8 mouse cellular contexts compared by ENCODE assay signal in genomic region chr14:16366174-16366889, GRCm38 (mm10). TPM values are rescaled to one million over a fixed set of nuclear protein-coding genes. Genes with fewer than 3 reads are reported as not detected.
DNase-seq lines count a peak whose midpoint lies in the region; ATAC-seq and TF ChIP-seq lines count a peak whose summit lies in the region.

No protein-coding gene starts in this region.

- no peak for TF ChIP-seq POLR2A in CH12.LX (IDR thresholded peaks at IDR 0.05; ENCODE audit: low read depth, low read length)
- no peak for TF ChIP-seq POLR2A in embryonic fibroblast, embryonic 13.5 days (IDR thresholded peaks at IDR 0.05; ENCODE audit: low read depth, low read length)

- DNase-seq in heart, embryonic 10.5 days (ENCODE audit: low spot score), result no peak
- DNase-seq in heart, adult 18-20 months, result no peak
- DNase-seq in CH12.LX (ENCODE audit: extremely low read depth), result no peak
- no peak for DNase-seq in layer of hippocampus, adult 9-11 months
- no peak for DNase-seq in cerebellum, postnatal 25 days

- 10% methylated on average over 16 of the region's 16 CpGs for WGBS in heart, embryonic 10.5 days
- 18% methylated on average over 16 of the region's 16 CpGs for WGBS in limb, embryonic 12.5 days
- WGBS in neural tube, embryonic 14.5 days, result 16% methylated on average over 16 of the region's 16 CpGs

- dilution Hi-C loops in CH12.LX (cut with MboI; ENCODE audit: extremely low pct_ligation_motif_present, extremely low pct_unique_long_range_greater_than_20kb, low sequenced_read_pairs), result no loop called here

- peak overlapping the region; percentile 95 for H3K4me3 ChIP-seq in heart, embryonic 10.5 days
- H3K4me3 ChIP-seq in CH12.LX (replicated peaks in 1 of 3; ENCODE audit: low read depth in 2 of 3, low read length in 2 of 3, poor library complexity in 1 of 3), result peak overlapping the region; percentile 87 to 97 (median 91)
- peak overlapping the region; percentile 85 for H3K4me3 ChIP-seq in embryonic fibroblast, embryonic 13.5 days (ENCODE audit: insufficient read depth, low read length)
- peak overlapping the region; percentile 93 for H3K4me3 ChIP-seq in limb, embryonic 12.5 days (replicated peaks)
- H3K4me3 ChIP-seq in neural tube, embryonic 14.5 days (ENCODE audit: low read depth, low read length), result peak overlapping the region; percentile 96

- no peaks in the 10 kb centered on the region for H3K9me3 ChIP-seq in heart, embryonic 10.5 days
- H3K9me3 ChIP-seq in CH12.LX (replicated peaks; ENCODE audit: low read length), result no peaks in the 10 kb centered on the region
- no peaks in the 10 kb centered on the region for H3K9me3 ChIP-seq in limb, embryonic 12.5 days
- no peaks in the 10 kb centered on the region for H3K9me3 ChIP-seq in neural tube, embryonic 14.5 days (ENCODE audit: control insufficient read depth, low read length)

- no peaks in the 10 kb centered on the region for H3K27me3 ChIP-seq in heart, embryonic 10.5 days (ENCODE audit: insufficient read depth, poor library complexity, severe bottlenecking)
- H3K27me3 ChIP-seq in CH12.LX (replicated peaks), result no peaks in the 10 kb centered on the region
- no peaks in the 10 kb centered on the region for H3K27me3 ChIP-seq in limb, embryonic 12.5 days
- H3K27me3 ChIP-seq in neural tube, embryonic 14.5 days (ENCODE audit: control insufficient read depth, insufficient read depth, low read length), result no peaks in the 10 kb centered on the region; the same call in 1 of the 2 replicates

- peak overlapping the region; percentile 99 for H3K27ac ChIP-seq in heart, embryonic 10.5 days
- H3K27ac ChIP-seq in CH12.LX (ENCODE audit: insufficient read depth, low read depth), result no peak overlapping the region; the same call in 1 of the 2 replicates
- peak overlapping the region; percentile 67; the same call in 1 of the 2 replicates for H3K27ac ChIP-seq in embryonic fibroblast, embryonic 13.5 days (ENCODE audit: insufficient read depth, low read length)
- peak overlapping the region; percentile 98 for H3K27ac ChIP-seq in limb, embryonic 12.5 days
- H3K27ac ChIP-seq in neural tube, embryonic 14.5 days (ENCODE audit: low read depth, low read length), result peak overlapping the region; percentile 99

- H3K79me2 ChIP-seq in CH12.LX (replicated peaks; ENCODE audit: control insufficient read depth, extremely low read depth, insufficient read depth, poor library complexity, severe bottlenecking), result peaks cover 24% of the 10 kb centered on the region

- in situ Hi-C loops in CH12.LX (cut with MboI; ENCODE audit: low pct_ligation_motif_present, low pct_unique_long_range_greater_than_20kb, low sequenced_read_pairs), result loop anchor here (5.0 to 10.0 kb wide), 2 partner anchors 64 to 122 kb away; partner anchors contain the start of genes Ngly1 and Oxsm

- ATAC-seq in limb, embryonic 12.5 days (ENCODE audit: insufficient number of reproducible peaks, insufficient read depth, low FRiP score, low TSS enrichment, low read depth), result no peak
- peak; percentile 3 for ATAC-seq in neural tube, embryonic 14.5 days (ENCODE audit: low read depth)

- peaks cover 11% of the 10 kb centered on the region; the same call in 1 of the 2 replicates for H3K4me1 ChIP-seq in heart, embryonic 10.5 days
- peaks cover 0 to 19% of the 10 kb centered on the region in 2 experiments; a peak in 2 of 4 replicates for H3K4me1 ChIP-seq in CH12.LX (ENCODE audit: control insufficient read depth in 1 of 2, insufficient read depth in 2 of 2)
- H3K4me1 ChIP-seq in embryonic fibroblast, embryonic 13.5 days (ENCODE audit: control insufficient read depth, insufficient read depth, low read length), result no peaks in the 10 kb centered on the region
- peaks cover 14% of the 10 kb centered on the region for H3K4me1 ChIP-seq in limb, embryonic 12.5 days (replicated peaks)
- peaks cover 18% of the 10 kb centered on the region for H3K4me1 ChIP-seq in neural tube, embryonic 14.5 days (ENCODE audit: control insufficient read depth, insufficient read depth, low read length)

- peak overlapping the region; percentile 88 for H3K9ac ChIP-seq in CH12.LX (ENCODE audit: insufficient read depth, low read depth)
- peak overlapping the region; percentile 99 for H3K9ac ChIP-seq in limb, embryonic 12.5 days (replicated peaks)
- peak overlapping the region; percentile 99 for H3K9ac ChIP-seq in neural tube, embryonic 14.5 days (replicated peaks; ENCODE audit: low read depth, low read length)

- TF ChIP-seq EP300 in CH12.LX (IDR thresholded peaks at IDR 0.05; ENCODE audit: low read length), result no peak

- TF ChIP-seq RAD21 in CH12.LX (IDR thresholded peaks at IDR 0.05; ENCODE audit: low read depth, low read length), result no peak

- no peak for TF ChIP-seq CTCF in CH12.LX (conservative IDR thresholded peaks at IDR 0.05 in 1 of 2, IDR thresholded peaks at IDR 0.05 in 1 of 2; ENCODE audit: low read depth in 2 of 2, low read length in 2 of 2)
- TF ChIP-seq CTCF in embryonic fibroblast, embryonic 13.5 days (IDR thresholded peaks at IDR 0.05; ENCODE audit: borderline replicate concordance, insufficient read depth, low read length), result no peak

- 0 out of 2 replicates have a peak, but pooled peaks cover 4% of the 10 kb centered on the region for H3K36me3 ChIP-seq in heart, embryonic 10.5 days
- H3K36me3 ChIP-seq in CH12.LX (replicated peaks in 1 of 2; ENCODE audit: control insufficient read depth in 1 of 2, insufficient read depth in 1 of 2, low read length in 1 of 2), result peaks cover 4 to 5% of the 10 kb centered on the region in 2 experiments
- H3K36me3 ChIP-seq in limb, embryonic 12.5 days, result peaks cover 13% of the 10 kb centered on the region; the same call in 1 of the 2 replicates
- H3K36me3 ChIP-seq in neural tube, embryonic 14.5 days (ENCODE audit: control insufficient read depth, insufficient read depth, low read length), result no peaks in the 10 kb centered on the region

- peak overlapping the region; percentile 65 for H3K4me2 ChIP-seq in CH12.LX (ENCODE audit: insufficient read depth, low read depth, poor library complexity, severe bottlenecking)
- H3K4me2 ChIP-seq in limb, embryonic 12.5 days, result peak overlapping the region; percentile 80
- peak overlapping the region; percentile 79 for H3K4me2 ChIP-seq in neural tube, embryonic 14.5 days (ENCODE audit: low read depth, low read length)

TF ChIP-seq in CH12.LX, 34 proteins besides CTCF, POLR2A, EP300 and RAD21:
- peak; percentile 48; the same call in 1 of the 2 replicates for TF ChIP-seq SIN3A (IDR thresholded peaks at IDR 0.05; ENCODE audit: low read length)
- TF ChIP-seq MXI1 (IDR thresholded peaks at IDR 0.05; ENCODE audit: low read depth, low read length), result 0 out of 2 replicates have a peak, but pooled peaks have one; percentile 42
- no peak for TF ChIP-seq GABPA (IDR thresholded peaks at IDR 0.05; ENCODE audit: insufficient replicate concordance, low read depth, low read length)

RNA-seq across cellular contexts. Expression of gene Top2b, which starts 1.4 kb away (rescaled TPM):
- 39.3 and 49.6 TPM in 2 replicates for polyA plus RNA-seq in heart, embryonic 10.5 days (2016; fragmentation: Nextera tagmentation; extraction: Ambion mirVana)
- total RNA-seq in heart, adult 18-20 months (2021), result 10 to 100 TPM; 40.1 to 54.6 TPM
- total RNA-seq in CH12.LX (2012; rRNA removed) (30.5 and 32.4 TPM in 2 replicates), CH12.LX (2014; rRNA removed) (62.4 and 67.4 TPM in 2 replicates)
- polyA plus RNA-seq in CH12.LX (2012; ENCODE audit: insufficient read length, low read depth), result 74.0 and 77.9 TPM in 2 replicates
- polyA plus RNA-seq in embryonic fibroblast, embryonic 13.5 days (2011; ENCODE audit: insufficient read length, low read depth, missing spikeins), result 260 and 313 TPM in 2 replicates
- polyA plus RNA-seq in limb, embryonic 12.5 days (2016; fragmentation: Nextera tagmentation; extraction: Ambion mirVana), result 148 and 151 TPM in 2 replicates
- 124 and 188 TPM in 2 replicates for polyA plus RNA-seq in neural tube, embryonic 14.5 days (2014; fragmentation: Nextera tagmentation; extraction: Ambion mirVana)
